Mouse (Mus musculus) stomach, embryonic 15.5 days (tissue): Measurements from ENCODE around the gene Fgfr3. TPM values are rescaled to one million over a fixed set of nuclear protein-coding genes. Genes with fewer than 3 reads are reported as not detected.

Experiments
- ATAC-seq: fragments of 200-750 bp; cut with Nextera tagmentation; 2 replicates; pipeline ENCODE4 v1.8.0; 2017; ENCODE audit warnings: low read depth, moderate number of reproducible peaks, moderate TSS enrichment; ENCODE audit not compliant: insufficient read depth, low FRiP score
- H3K27ac ChIP-seq: fragments of 300-500 bp; sonication (generic); 2 replicates; pipeline ENCODE4 v1.5.1; 2015; ENCODE audit warnings: mild to moderate bottlenecking, inconsistent platforms
- H3K27me3 ChIP-seq: fragments of 300-500 bp; sonication (generic); replicated peaks from 2 replicates; pipeline ENCODE4 v1.6.1; 2015; ENCODE audit warnings: inconsistent platforms
- H3K36me3 ChIP-seq: fragments of 300-500 bp; sonication (generic); 2 replicates; pipeline ENCODE4 v1.6.1; 2015; ENCODE audit warnings: inconsistent platforms
- H3K4me1 ChIP-seq: fragments of 300-500 bp; sonication (generic); 2 replicates; pipeline ENCODE4 v1.6.1; 2015; ENCODE audit warnings: inconsistent platforms
- H3K4me2 ChIP-seq: fragments of 300-500 bp; sonication (generic); 2 replicates; pipeline ENCODE4 v1.6.1; 2015; ENCODE audit warnings: mild to moderate bottlenecking, inconsistent platforms
- H3K4me3 ChIP-seq: fragments of 300-500 bp; sonication (generic); replicated peaks from 2 replicates; pipeline ENCODE4 v1.5.1; 2015; ENCODE audit warnings: inconsistent platforms
- H3K9ac ChIP-seq: fragments of 300-500 bp; sonication (generic); 2 replicates; pipeline ENCODE4 v1.6.1; 2015; ENCODE audit warnings: inconsistent platforms
- H3K9me3 ChIP-seq: fragments of 300-500 bp; sonication (generic); 2 replicates; pipeline ENCODE4 v1.6.1; 2016; ENCODE audit warnings: inconsistent platforms
- WGBS: fragments of 180-500 bp; shearing (Covaris S2); methylation state at CpG from one replicate; pipeline ENCODE4 v1.1.7; 2015; 5-methylcytosine and 5-hydroxymethylcytosine counted together
- polyA plus RNA-seq: library from polyadenylated mRNA; unstranded; fragments of >200 nt; fragmentation: Nextera tagmentation; extraction: Ambion mirVana; gene quantifications from 2 replicates; pipeline ENCODE4 v1.2.1, GENCODE M21; 2015

Gene Fgfr3
- polyA plus RNA-seq, 1 experiment from 2014 or later: 29.2 TPM

- peak overlapping the region; percentile 78 for H3K4me3 ChIP-seq
- H3K9me3 ChIP-seq: no peaks in the 10 kb centered on the region
- H3K27me3 ChIP-seq: peaks cover 5% of the 10 kb centered on the region; the same call in 1 of the 2 replicates
- peaks cover 36% of the 10 kb centered on the region for H3K4me1 ChIP-seq
- H3K27ac ChIP-seq: peak overlapping the region; percentile 82
- H3K36me3 ChIP-seq: no peaks in the 10 kb centered on the region
- H3K4me2 ChIP-seq: peak overlapping the region; percentile 96
- under 1% methylated on average over 53 of the region's 53 CpGs for WGBS
- H3K9ac ChIP-seq: peak overlapping the region; percentile 73
- no peak; the same call in 1 of the 2 replicates for ATAC-seq
Measured at GRCm38 (mm10) chr5:33722266-33723018, 968 bp downstream of the Fgfr3 start.

GRCm38 (mm10) chr5:33723019-33723640, 1.7 kb downstream of the Fgfr3 start:
- H3K9ac ChIP-seq: peak overlapping the region; percentile 73; the same call in 1 of the 2 replicates
- H3K27me3 ChIP-seq: peaks cover 5% of the 10 kb centered on the region; the same call in 1 of the 2 replicates
- peak overlapping the region; percentile 96 for H3K4me2 ChIP-seq
- H3K4me1 ChIP-seq: peaks cover 36% of the 10 kb centered on the region
- 2% methylated on average over 61 of the region's 61 CpGs for WGBS
- H3K36me3 ChIP-seq: no peaks in the 10 kb centered on the region
- no peak for ATAC-seq
- no peaks in the 10 kb centered on the region for H3K9me3 ChIP-seq
- H3K4me3 ChIP-seq: peak overlapping the region; percentile 78
- H3K27ac ChIP-seq: peak overlapping the region; percentile 17; the same call in 1 of the 2 replicates

GRCm38 (mm10) chr5:33723641-33724465, 2.4 kb downstream of the Fgfr3 start:
- ATAC-seq: 0 out of 2 replicates have a peak, but pooled peaks have one; percentile 6
- WGBS: 15% methylated on average over 36 of the region's 36 CpGs

GRCm38 (mm10) chr5:33726081-33726647, 4.7 kb downstream of the Fgfr3 start:
- H3K9me3 ChIP-seq: no peaks in the 10 kb centered on the region
- H3K4me2 ChIP-seq: no peak overlapping the region; the same call in 1 of the 2 replicates
- no peak overlapping the region for H3K9ac ChIP-seq
- peaks cover 30% of the 10 kb centered on the region for H3K4me1 ChIP-seq
- ATAC-seq: no peak
- peaks cover 5% of the 10 kb centered on the region; the same call in 1 of the 2 replicates for H3K27me3 ChIP-seq
- 68% methylated on average over 7 of the region's 7 CpGs for WGBS
- H3K27ac ChIP-seq: no peak overlapping the region
- no peak overlapping the region for H3K4me3 ChIP-seq
- no peaks in the 10 kb centered on the region for H3K36me3 ChIP-seq

More at GRCm38 (mm10) chr5:33723641-33724465, 2.4 kb downstream of the Fgfr3 start:
- Histone ChIP-seq H3K9ac (peak overlapping the region; percentile 20; the same call in 1 of the 2 replicates), H3K27ac (peak overlapping the region; percentile 67; the same call in 1 of the 2 replicates), H3K27me3 (peaks cover 5% of the 10 kb centered on the region; the same call in 1 of the 2 replicates), H3K4me1 (peaks cover 36% of the 10 kb centered on the region), H3K4me2 (peak overlapping the region; percentile 96), H3K4me3 (peak overlapping the region; percentile 78), H3K36me3 (no peaks in the 10 kb centered on the region), H3K9me3 (no peaks in the 10 kb centered on the region)

- no peak for ATAC-seq
- Histone ChIP-seq H3K36me3 (0 out of 2 replicates have a peak, but pooled peaks cover 6% of the 10 kb centered on the region), H3K4me3 (no peak overlapping the region), H3K9me3 (no peaks in the 10 kb centered on the region), H3K27me3 (peaks cover 5% of the 10 kb centered on the region; the same call in 1 of the 2 replicates), H3K4me2 (no peak overlapping the region), H3K9ac (no peak overlapping the region), H3K4me1 (peaks cover 27% of the 10 kb centered on the region), H3K27ac (no peak overlapping the region)
- 64% methylated on average over 1 of the region's 1 CpGs for WGBS
Measured at GRCm38 (mm10) chr5:33726891-33727290, 5.4 kb downstream of the Fgfr3 start.

- Histone ChIP-seq H3K4me2 (no peak overlapping the region), H3K36me3 (0 out of 2 replicates have a peak, but pooled peaks cover 18% of the 10 kb centered on the region), H3K27me3 (peaks cover 4% of the 10 kb centered on the region; the same call in 1 of the 2 replicates), H3K4me3 (no peak overlapping the region), H3K4me1 (peaks cover 12% of the 10 kb centered on the region), H3K9ac (no peak overlapping the region), H3K27ac (no peak overlapping the region), H3K9me3 (no peaks in the 10 kb centered on the region)
- WGBS: 78% methylated on average over 7 of the region's 7 CpGs
- ATAC-seq: no peak
Measured at GRCm38 (mm10) chr5:33728841-33729240, 7.4 kb downstream of the Fgfr3 start.

- Histone ChIP-seq H3K4me1 (peaks cover 9% of the 10 kb centered on the region; the same call in 1 of the 2 replicates), H3K27ac (no peak overlapping the region), H3K9ac (no peak overlapping the region), H3K4me3 (no peak overlapping the region), H3K9me3 (no peaks in the 10 kb centered on the region), H3K27me3 (no peaks in the 10 kb centered on the region), H3K36me3 (peaks cover 20% of the 10 kb centered on the region; the same call in 1 of the 2 replicates), H3K4me2 (no peak overlapping the region)
- ATAC-seq: no peak
- WGBS: 53% methylated on average over 5 of the region's 5 CpGs
Measured at GRCm38 (mm10) chr5:33730516-33730915, 9.0 kb downstream of the Fgfr3 start.

GRCm38 (mm10) chr5:33731051-33731450, 9.6 kb downstream of the Fgfr3 start:
- Histone ChIP-seq H3K4me3 (no peak overlapping the region), H3K27ac (no peak overlapping the region), H3K4me1 (peaks cover 4% of the 10 kb centered on the region; the same call in 1 of the 2 replicates), H3K4me2 (no peak overlapping the region), H3K27me3 (no peaks in the 10 kb centered on the region), H3K9me3 (no peaks in the 10 kb centered on the region), H3K9ac (no peak overlapping the region), H3K36me3 (peaks cover 23% of the 10 kb centered on the region; the same call in 1 of the 2 replicates)
- ATAC-seq: no peak
- 62% methylated on average over 21 of the region's 21 CpGs for WGBS

- no peak for ATAC-seq
Measured at GRCm38 (mm10) chr5:33733837-33734236, 12.4 kb downstream of the Fgfr3 start.

GRCm38 (mm10) chr5:33735412-33736092, 14.1 kb downstream of the Fgfr3 start:
- Histone ChIP-seq H3K9ac (no peak overlapping the region), H3K36me3 (peaks cover 23% of the 10 kb centered on the region; the same call in 1 of the 2 replicates), H3K4me3 (no peak overlapping the region), H3K4me1 (no peaks in the 10 kb centered on the region), H3K4me2 (no peak overlapping the region), H3K27ac (no peak overlapping the region), H3K9me3 (no peaks in the 10 kb centered on the region), H3K27me3 (no peaks in the 10 kb centered on the region)
- 75% methylated on average over 16 of the region's 16 CpGs for WGBS
- ATAC-seq: no peak

More at GRCm38 (mm10) chr5:33733837-33734236, 12.4 kb downstream of the Fgfr3 start:
- Histone ChIP-seq H3K4me3 (no peak overlapping the region), H3K4me2 (no peak overlapping the region), H3K27me3 (no peaks in the 10 kb centered on the region), H3K36me3 (peaks cover 23% of the 10 kb centered on the region; the same call in 1 of the 2 replicates), H3K4me1 (no peaks in the 10 kb centered on the region), H3K9ac (no peak overlapping the region), H3K9me3 (no peaks in the 10 kb centered on the region), H3K27ac (no peak overlapping the region)
- 90% methylated on average over 12 of the region's 12 CpGs for WGBS
